Mouse (Mus musculus): ENCODE measurements around the gene Gm14327. TPM values are rescaled to one million over a fixed set of nuclear protein-coding genes. Genes with fewer than 3 reads are reported as not detected.
"Not testable (repeated sequence)": the region's sequence is repeated elsewhere in the genome, so short reads cannot be mapped to it uniquely, and the experiment has no call there.

Gm14327 gene
- polyA plus RNA-seq (2015; fragmentation: Nextera tagmentation; extraction: Ambion mirVana), result 5.2 and 6.0 TPM in 2 replicates

DNA sequence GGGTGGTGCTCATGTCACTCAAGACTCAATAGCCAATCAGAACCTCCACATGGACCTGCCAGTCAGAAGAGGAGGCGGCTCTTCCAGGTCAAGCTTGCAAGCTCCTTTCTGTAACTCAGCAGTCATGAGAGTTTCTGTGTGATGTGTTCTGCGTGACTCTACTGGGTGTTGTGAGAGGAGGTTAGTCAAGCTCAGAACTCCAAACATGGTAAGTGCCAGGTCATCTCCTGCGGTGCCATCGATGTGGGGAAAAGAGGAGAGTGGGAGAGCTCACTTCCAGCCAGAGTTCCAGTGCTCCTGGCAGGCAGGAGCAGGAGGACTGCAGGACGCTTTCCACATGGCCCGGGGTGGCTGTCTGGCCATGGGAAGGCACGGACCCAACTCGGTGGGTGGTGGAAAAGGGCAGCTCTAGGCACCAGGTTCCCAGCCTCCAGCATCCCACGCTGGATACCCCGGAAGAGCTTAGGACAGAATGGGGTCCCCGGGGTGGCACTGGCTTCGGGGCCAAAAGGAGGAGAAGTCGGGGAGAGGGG is at the start of gene Gm14327:
Gm14327 (plus strand) TSS at position 51 of the 533 bp plus-strand sequence.
- not testable (repeated sequence) for H3K36me3 ChIP-seq (ENCODE audit: control insufficient read depth, insufficient read depth, low read length); H3K4me1 ChIP-seq (replicated peaks; ENCODE audit: control insufficient read depth, insufficient read depth, low read length); H3K4me2 ChIP-seq (ENCODE audit: low read depth, low read length); ATAC-seq (ENCODE audit: low read depth); H3K9ac ChIP-seq (ENCODE audit: low read length); H3K27ac ChIP-seq (ENCODE audit: low read length); H3K27me3 ChIP-seq (ENCODE audit: control insufficient read depth, insufficient read depth, low read depth, low read length); H3K9me3 ChIP-seq (ENCODE audit: control insufficient read depth, low read length)
- 30% methylated on average over 9 of the region's 13 CpGs for WGBS
- H3K4me3 ChIP-seq (ENCODE audit: low read length), result peak within 1 kb of the TSS; percentile 24

DNA sequence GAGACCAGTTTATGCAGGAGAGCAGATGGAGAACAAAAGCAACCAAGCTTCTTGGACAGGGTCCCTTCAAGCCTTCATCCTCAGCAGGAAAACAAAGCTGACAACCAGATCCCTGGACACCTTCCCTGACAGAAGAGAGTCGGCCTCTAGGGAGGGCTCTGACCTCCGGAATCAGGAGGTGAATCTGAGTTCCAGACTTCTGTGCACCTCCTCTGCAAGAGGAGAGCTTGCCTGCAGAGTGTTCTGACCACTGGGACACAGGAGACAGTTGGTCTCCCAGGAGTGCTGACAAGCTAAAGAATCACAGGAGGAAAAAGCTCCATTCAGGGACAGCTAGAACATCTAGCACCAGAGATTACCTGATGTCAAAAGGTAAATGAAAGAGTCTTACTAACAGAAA is 34.6 kb upstream of the Gm14327 start:
- H3K4me3 ChIP-seq (ENCODE audit: low read length); H3K36me3 ChIP-seq (ENCODE audit: control insufficient read depth, insufficient read depth, low read length); H3K27me3 ChIP-seq (ENCODE audit: control insufficient read depth, insufficient read depth, low read depth, low read length); H3K27ac ChIP-seq (ENCODE audit: low read length); H3K4me1 ChIP-seq (replicated peaks; ENCODE audit: control insufficient read depth, insufficient read depth, low read length); H3K9me3 ChIP-seq (ENCODE audit: control insufficient read depth, low read length); H3K9ac ChIP-seq (ENCODE audit: low read length); H3K4me2 ChIP-seq (ENCODE audit: low read depth, low read length); ATAC-seq (ENCODE audit: low read depth): not testable (repeated sequence)
- WGBS, result 83% methylated on average over 2 of the region's 2 CpGs

DNA sequence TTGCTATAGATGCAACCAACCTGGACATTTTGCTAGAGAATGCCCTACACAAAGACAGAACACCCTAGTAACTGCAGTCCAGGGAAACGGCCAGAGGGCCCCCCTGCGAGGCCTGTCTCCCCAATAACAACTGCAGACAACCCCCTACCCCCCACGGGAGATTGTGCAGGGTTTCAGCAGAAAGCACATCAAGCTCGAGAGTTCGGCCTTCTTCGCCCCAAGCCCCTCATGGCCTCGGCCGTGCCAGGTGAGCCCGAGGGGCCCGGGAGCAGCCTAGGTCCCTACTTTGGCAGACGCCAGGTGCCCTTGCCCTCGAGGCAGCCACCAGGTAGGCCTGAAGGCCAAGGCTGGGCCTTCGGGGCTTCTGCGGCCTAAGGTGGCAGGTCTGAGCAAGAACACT is 9.2 kb upstream of the Gm14327 start:
- H3K4me1 ChIP-seq (replicated peaks; ENCODE audit: control insufficient read depth, insufficient read depth, low read length); H3K4me2 ChIP-seq (ENCODE audit: low read depth, low read length); H3K9me3 ChIP-seq (ENCODE audit: control insufficient read depth, low read length); H3K36me3 ChIP-seq (ENCODE audit: control insufficient read depth, insufficient read depth, low read length); H3K27me3 ChIP-seq (ENCODE audit: control insufficient read depth, insufficient read depth, low read depth, low read length); ATAC-seq (ENCODE audit: low read depth); H3K4me3 ChIP-seq (ENCODE audit: low read length); H3K9ac ChIP-seq (ENCODE audit: low read length); H3K27ac ChIP-seq (ENCODE audit: low read length): not testable (repeated sequence)
- 87% methylated on average over 12 of the region's 14 CpGs for WGBS

DNA sequence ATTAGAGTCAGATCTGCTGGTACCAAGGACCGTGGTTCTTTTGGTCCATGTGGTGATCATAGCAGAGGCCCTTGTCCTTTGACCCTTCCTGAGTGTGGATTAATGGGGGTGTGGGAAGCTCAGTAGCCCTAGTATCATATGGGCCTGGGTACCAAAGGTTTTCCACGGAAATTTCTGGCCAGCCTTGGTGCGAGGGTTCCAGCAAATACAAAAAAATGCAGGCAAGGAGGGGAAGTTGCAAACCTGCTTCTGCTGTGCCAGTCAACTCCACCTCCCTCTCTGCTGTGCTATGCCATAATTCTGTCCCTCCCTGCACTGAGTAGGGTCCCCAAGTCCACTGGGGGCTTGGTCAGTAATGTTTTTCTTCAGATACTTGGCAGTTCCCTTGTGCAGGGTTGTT is 1.3 kb downstream of the Gm14327 start:
- not testable (repeated sequence) for ATAC-seq (ENCODE audit: low read depth); H3K4me3 ChIP-seq (ENCODE audit: low read length); H3K4me2 ChIP-seq (ENCODE audit: low read depth, low read length); H3K9me3 ChIP-seq (ENCODE audit: control insufficient read depth, low read length); H3K9ac ChIP-seq (ENCODE audit: low read length); H3K4me1 ChIP-seq (replicated peaks; ENCODE audit: control insufficient read depth, insufficient read depth, low read length); H3K27me3 ChIP-seq (ENCODE audit: control insufficient read depth, insufficient read depth, low read depth, low read length); H3K36me3 ChIP-seq (ENCODE audit: control insufficient read depth, insufficient read depth, low read length); H3K27ac ChIP-seq (ENCODE audit: low read length)
- WGBS, result 78% methylated on average over 2 of the region's 3 CpGs

DNA sequence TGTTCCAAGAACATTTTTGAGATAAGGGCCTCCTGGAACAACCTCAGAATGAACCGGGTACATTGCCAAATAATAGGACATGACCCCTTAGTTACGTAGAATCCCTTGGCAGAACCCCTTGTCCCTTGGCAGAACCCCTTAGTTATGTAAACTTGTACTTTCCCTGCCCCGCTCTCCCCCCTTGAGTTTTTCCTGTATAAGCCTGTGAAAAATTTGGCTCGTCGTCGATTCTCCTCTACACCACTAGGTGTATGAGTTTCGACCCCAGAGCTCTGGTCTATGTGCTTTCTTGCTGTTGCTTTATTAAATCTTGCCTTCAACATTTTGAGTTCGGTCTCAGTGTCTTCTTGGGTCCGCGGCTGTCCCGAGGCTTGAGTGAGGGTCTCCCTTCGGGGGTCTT is 6.4 kb downstream of the Gm14327 start:
- not testable (repeated sequence) for H3K27ac ChIP-seq (ENCODE audit: low read length); H3K4me3 ChIP-seq (ENCODE audit: low read length); H3K9ac ChIP-seq (ENCODE audit: low read length); ATAC-seq (ENCODE audit: low read depth); H3K4me1 ChIP-seq (replicated peaks; ENCODE audit: control insufficient read depth, insufficient read depth, low read length); H3K4me2 ChIP-seq (ENCODE audit: low read depth, low read length); H3K9me3 ChIP-seq (ENCODE audit: control insufficient read depth, low read length); H3K36me3 ChIP-seq (ENCODE audit: control insufficient read depth, insufficient read depth, low read length); H3K27me3 ChIP-seq (ENCODE audit: control insufficient read depth, insufficient read depth, low read depth, low read length)
- 97% methylated on average over 4 of the region's 12 CpGs for WGBS

DNA sequence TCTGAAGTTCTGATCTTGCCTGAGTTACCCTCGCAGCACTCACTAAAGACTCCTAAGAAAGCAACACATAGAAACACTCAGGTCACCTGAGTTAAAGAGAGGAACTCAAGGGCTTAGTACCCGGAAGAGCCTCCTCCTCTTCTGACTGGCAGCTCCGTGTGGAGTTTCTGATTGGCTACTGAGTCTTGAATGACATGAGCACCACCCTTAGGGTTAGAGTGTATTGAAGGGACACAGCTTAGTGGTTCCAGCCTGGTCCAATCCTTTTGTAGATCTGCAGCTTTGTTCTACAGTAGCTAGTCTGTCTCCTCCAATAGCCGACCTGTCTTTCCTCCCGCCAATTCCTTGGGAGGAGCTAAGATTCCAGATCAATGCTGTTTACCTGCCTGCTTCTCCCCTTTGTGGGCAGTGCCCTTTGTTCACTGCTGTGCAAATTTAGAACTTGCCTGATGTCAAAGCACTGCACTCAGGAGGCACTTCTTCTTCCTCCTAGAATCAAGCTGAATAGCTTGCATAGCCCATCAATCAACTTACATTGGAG is 28.7 kb downstream of the Gm14327 start, which contains the start of gene Zfp972:
Zfp972 (minus strand) TSS at position 51 of the 541 bp plus-strand sequence.
- H3K36me3 ChIP-seq (ENCODE audit: control insufficient read depth, insufficient read depth, low read length); ATAC-seq (ENCODE audit: low read depth); H3K9ac ChIP-seq (ENCODE audit: low read length); H3K9me3 ChIP-seq (ENCODE audit: control insufficient read depth, low read length); H3K27me3 ChIP-seq (ENCODE audit: control insufficient read depth, insufficient read depth, low read depth, low read length); H3K4me2 ChIP-seq (ENCODE audit: low read depth, low read length); H3K4me1 ChIP-seq (replicated peaks; ENCODE audit: control insufficient read depth, insufficient read depth, low read length); H3K27ac ChIP-seq (ENCODE audit: low read length): not testable (repeated sequence)
- H3K4me3 ChIP-seq (ENCODE audit: low read length), result peak within 1 kb of the TSS; percentile 18; the same call in 1 of the 2 replicates
- WGBS, result 52% methylated on average over 3 of the region's 5 CpGs

Other genes starting within 250 kb of the Gm14327 start
- 11.9 and 13.4 TPM in 2 replicates for gene Gm14322, start 137.8 kb upstream of the Gm14327 start, polyA plus RNA-seq (2015; fragmentation: Nextera tagmentation; extraction: Ambion mirVana)
- gene Gm14325, start 56.8 kb upstream of the Gm14327 start, polyA plus RNA-seq (2015; fragmentation: Nextera tagmentation; extraction: Ambion mirVana), result 36.4 and 41.8 TPM in 2 replicates
- 0.54 and 0.55 TPM in 2 replicates for gene Zfp972, start 28.5 kb downstream of the Gm14327 start, polyA plus RNA-seq (2015; fragmentation: Nextera tagmentation; extraction: Ambion mirVana)
- gene Gm14326, start 60.2 kb downstream of the Gm14327 start, polyA plus RNA-seq (2015; fragmentation: Nextera tagmentation; extraction: Ambion mirVana), result 19.1 and 20.2 TPM in 2 replicates
- 12.8 and 13.9 TPM in 2 replicates for gene Zfp971, start 126.2 kb downstream of the Gm14327 start, polyA plus RNA-seq (2015; fragmentation: Nextera tagmentation; extraction: Ambion mirVana)
- 20.5 and 20.6 TPM in 2 replicates for gene Zfp931, start 181.4 kb downstream of the Gm14327 start, polyA plus RNA-seq (2015; fragmentation: Nextera tagmentation; extraction: Ambion mirVana)
- gene Phactr3, start 221.9 kb downstream of the Gm14327 start, polyA plus RNA-seq (2015; fragmentation: Nextera tagmentation; extraction: Ambion mirVana), result 0.70 and 0.87 TPM in 2 replicates